In genomic region chr5:113162699-113163098, GRCm38 (mm10) we compare ENCODE assay signal across 8 mouse cellular contexts. TPM values are rescaled to one million over a fixed set of nuclear protein-coding genes. Genes with fewer than 3 reads are reported as not detected.
DNase-seq lines count a peak whose midpoint lies in the region; ATAC-seq and TF ChIP-seq lines count a peak whose summit lies in the region.

No protein-coding gene starts in this region.

- no peak for ATAC-seq in embryonic facial prominence, embryonic 15.5 days (ENCODE audit: insufficient number of reproducible peaks, low FRiP score, low TSS enrichment, low read depth)
- ATAC-seq in intestine, postnatal 0 days, result no peak
- no peak for ATAC-seq in neural tube, embryonic 12.5 days (ENCODE audit: low FRiP score, low read depth)

- H3K9ac ChIP-seq in embryonic facial prominence, embryonic 15.5 days, result no peak overlapping the region
- H3K9ac ChIP-seq in intestine, postnatal 0 days (ENCODE audit: low read depth, low read length), result no peak overlapping the region
- H3K9ac ChIP-seq in neural tube, embryonic 12.5 days, result 0 out of 2 replicates have a peak overlapping the region, but pooled peaks have one; percentile 13

- H3K27ac ChIP-seq in layer of hippocampus, adult 2 months, result peak overlapping the region; percentile 62; the same call in 1 of the 2 replicates
- no peak overlapping the region for H3K27ac ChIP-seq in embryonic facial prominence, embryonic 15.5 days (replicated peaks)
- no peak overlapping the region for H3K27ac ChIP-seq in intestine, postnatal 0 days (ENCODE audit: low read depth, low read length)
- H3K27ac ChIP-seq in neural tube, embryonic 12.5 days, result no peak overlapping the region

- H3K27me3 ChIP-seq in embryonic facial prominence, embryonic 15.5 days, result no peaks in the 10 kb centered on the region
- H3K27me3 ChIP-seq in intestine, postnatal 0 days (replicated peaks; ENCODE audit: control insufficient read depth, insufficient read depth, low read length), result no peaks in the 10 kb centered on the region
- no peaks in the 10 kb centered on the region for H3K27me3 ChIP-seq in neural tube, embryonic 12.5 days (replicated peaks)

- peaks cover 71% of the 10 kb centered on the region for H3K4me1 ChIP-seq in embryonic facial prominence, embryonic 15.5 days
- H3K4me1 ChIP-seq in intestine, postnatal 0 days (replicated peaks; ENCODE audit: control insufficient read depth, insufficient read depth, low read length), result peaks cover 3% of the 10 kb centered on the region; the same call in 1 of the 2 replicates
- peaks cover 40% of the 10 kb centered on the region for H3K4me1 ChIP-seq in neural tube, embryonic 12.5 days

- DNase-seq in layer of hippocampus, adult 2 months (ENCODE audit: low spot score in 2 of 2), result no peak
- no peak for DNase-seq in layer of hippocampus, adult 9-10 months (ENCODE audit: low spot score)
- DNase-seq in spleen, adult 18-20 months, result no peak
- DNase-seq in kidney, adult 18-20 months, result no peak
- DNase-seq in frontal cortex, postnatal 14 days (ENCODE audit: low spot score in 2 of 2), result no peak

- H3K4me2 ChIP-seq in embryonic facial prominence, embryonic 15.5 days (replicated peaks), result peak overlapping the region; percentile 68
- peak overlapping the region; percentile 55 for H3K4me2 ChIP-seq in intestine, postnatal 0 days (replicated peaks; ENCODE audit: low read depth)
- H3K4me2 ChIP-seq in neural tube, embryonic 12.5 days (replicated peaks), result peak overlapping the region; percentile 49

- H3K36me3 ChIP-seq in embryonic facial prominence, embryonic 15.5 days, result no peaks in the 10 kb centered on the region
- H3K36me3 ChIP-seq in intestine, postnatal 0 days (ENCODE audit: control insufficient read depth, insufficient read depth), result no peaks in the 10 kb centered on the region
- H3K36me3 ChIP-seq in neural tube, embryonic 12.5 days, result no peaks in the 10 kb centered on the region

- TF ChIP-seq CTCF in layer of hippocampus, adult 2 months (conservative IDR thresholded peaks at IDR 0.05), result no peak
- TF ChIP-seq CTCF in intestine, postnatal 0 days (IDR thresholded peaks at IDR 0.05; ENCODE audit: low read depth), result no peak

- no peaks in the 10 kb centered on the region for H3K9me3 ChIP-seq in embryonic facial prominence, embryonic 15.5 days (replicated peaks)
- no peaks in the 10 kb centered on the region for H3K9me3 ChIP-seq in intestine, postnatal 0 days (ENCODE audit: control insufficient read depth)
- H3K9me3 ChIP-seq in neural tube, embryonic 12.5 days, result no peaks in the 10 kb centered on the region

- H3K4me3 ChIP-seq in layer of hippocampus, adult 2 months, result peak overlapping the region; percentile 49
- peak overlapping the region; percentile 38 for H3K4me3 ChIP-seq in embryonic facial prominence, embryonic 15.5 days (replicated peaks)
- H3K4me3 ChIP-seq in intestine, postnatal 0 days (ENCODE audit: low read depth, low read length), result no peak overlapping the region
- H3K4me3 ChIP-seq in neural tube, embryonic 12.5 days, result peak overlapping the region; percentile 15

- 6% methylated on average over 9 of the region's 9 CpGs for WGBS in embryonic facial prominence, embryonic 15.5 days
- WGBS in intestine, postnatal 0 days, result 32% methylated on average over 9 of the region's 9 CpGs
- WGBS in neural tube, embryonic 12.5 days, result 29% methylated on average over 9 of the region's 9 CpGs

RNA-seq across cellular contexts. Expression of gene 2900026A02Rik, which starts 58.3 kb away (rescaled TPM):
- total RNA-seq in layer of hippocampus, adult 2 months (2021), result 10 to 100 TPM; 60.2 to 62.1 TPM
- polyA plus RNA-seq in embryonic facial prominence, embryonic 15.5 days (2015; fragmentation: Nextera tagmentation; extraction: Ambion mirVana), result 14.2 and 16.4 TPM in 2 replicates
- 8.0 and 10.4 TPM in 2 replicates for polyA plus RNA-seq in intestine, postnatal 0 days (2015; fragmentation: Nextera tagmentation; extraction: Ambion mirVana)
- polyA plus RNA-seq in neural tube, embryonic 12.5 days (2016; fragmentation: Nextera tagmentation; extraction: Ambion mirVana), result 2.6 and 3.0 TPM in 2 replicates
